Mouse (Mus musculus): ENCODE data around the gene Ptpn11.

Ptpn11 gene

GRCm38 (mm10) chr5:121125563-121125962 is 65.6 kb downstream of the Ptpn11 start:
- no peak for DNase-seq (ENCODE audit: low spot score in 2 of 2)

GRCm38 (mm10) chr5:121124208-121125185 is 66.7 kb downstream of the Ptpn11 start:
- no peak for DNase-seq (ENCODE audit: low spot score in 2 of 2)

GRCm38 (mm10) chr5:121123399-121123798 is 67.8 kb downstream of the Ptpn11 start:
- DNase-seq (ENCODE audit: low spot score in 2 of 2): no peak

- no peak for DNase-seq (ENCODE audit: low spot score in 2 of 2)
Observed at GRCm38 (mm10) chr5:121122577-121122976, 68.6 kb downstream of the Ptpn11 start.

- no peak for DNase-seq (ENCODE audit: low spot score in 2 of 2)
Observed at GRCm38 (mm10) chr5:121122036-121122435, 69.2 kb downstream of the Ptpn11 start.

- no peak for DNase-seq (ENCODE audit: low spot score in 2 of 2)
Observed at GRCm38 (mm10) chr5:121119331-121120034, 71.7 kb downstream of the Ptpn11 start.

GRCm38 (mm10) chr5:121118345-121118744 is 72.9 kb downstream of the Ptpn11 start:
- no peak for DNase-seq (ENCODE audit: low spot score in 2 of 2)

GRCm38 (mm10) chr5:121116941-121117340 is 74.3 kb downstream of the Ptpn11 start:
- DNase-seq (ENCODE audit: low spot score in 2 of 2): no peak

GRCm38 (mm10) chr5:121115391-121116157 is 75.6 kb downstream of the Ptpn11 start:
- no peak for DNase-seq (ENCODE audit: low spot score in 2 of 2)

GRCm38 (mm10) chr5:121114151-121114550 is 77.0 kb downstream of the Ptpn11 start:
- DNase-seq (ENCODE audit: low spot score in 2 of 2): peak; percentile 26 to 46

- no peak for DNase-seq (ENCODE audit: low spot score in 2 of 2)
Observed at GRCm38 (mm10) chr5:121112390-121112789, 78.8 kb downstream of the Ptpn11 start.

- DNase-seq (ENCODE audit: low spot score in 2 of 2): no peak
Observed at GRCm38 (mm10) chr5:121111106-121111915, 79.9 kb downstream of the Ptpn11 start.

- no peak for DNase-seq (ENCODE audit: low spot score in 2 of 2)
Observed at GRCm38 (mm10) chr5:121109185-121109584, 82.0 kb downstream of the Ptpn11 start.

- peak; percentile 80 to 84 for DNase-seq (ENCODE audit: low spot score in 2 of 2)
Observed at GRCm38 (mm10) chr5:121106913-121107312, 84.3 kb downstream of the Ptpn11 start.

- no peak for DNase-seq (ENCODE audit: low spot score in 2 of 2)
Observed at GRCm38 (mm10) chr5:121100886-121101580, 90.2 kb downstream of the Ptpn11 start.

GRCm38 (mm10) chr5:121100095-121100494 is 91.1 kb downstream of the Ptpn11 start:
- DNase-seq (ENCODE audit: low spot score in 2 of 2): no peak

GRCm38 (mm10) chr5:121097970-121098369 is 93.2 kb downstream of the Ptpn11 start:
- DNase-seq (ENCODE audit: low spot score in 2 of 2): no peak

- no peak for DNase-seq (ENCODE audit: low spot score in 2 of 2)
Observed at GRCm38 (mm10) chr5:121096744-121097143, 94.5 kb downstream of the Ptpn11 start.

GRCm38 (mm10) chr5:121093281-121093680 is 97.9 kb downstream of the Ptpn11 start:
- no peak for DNase-seq (ENCODE audit: low spot score in 2 of 2)

- DNase-seq (ENCODE audit: low spot score in 2 of 2): no peak
Observed at GRCm38 (mm10) chr5:121089660-121090059, 101.5 kb downstream of the Ptpn11 start.
